Mouse (Mus musculus): Measurements from ENCODE around the gene Serping1. TPM values are rescaled to one million over a fixed set of nuclear protein-coding genes. Genes with fewer than 3 reads are reported as not detected.
A peak's percentile ranks its signal among the peaks of the same experiment; 100 is the strongest.

Gene Serping1
- polyA plus RNA-seq, 1 experiment from 2014 or later = 37.0 TPM

- Histone ChIP-seq H3K36me3 (no peaks in the 10 kb centered on the region), H3K4me1 (replicated peaks) (peaks cover 7% of the 10 kb centered on the region), H3K9ac (peak overlapping the region; percentile 76), H3K9me3 (no peaks in the 10 kb centered on the region), H3K27ac (replicated peaks) (0 out of 2 replicates have a peak overlapping the region, but pooled peaks have one; percentile 46), H3K27me3 (no peaks in the 10 kb centered on the region), H3K4me2 (peak overlapping the region; percentile 97), H3K4me3 (peak overlapping the region; percentile 58)
- WGBS = under 1% methylated on average over 16 of the region's 16 CpGs
- ATAC-seq (ENCODE audit: low read depth) = peak; percentile 62
Observed at GRCm38 (mm10) chr2:84799041-84799561, 23.9 kb upstream of the Serping1 start.

- H3K27ac ChIP-seq (replicated peaks) = 0 out of 2 replicates have a peak within 1 kb of the TSS, but pooled peaks have one; percentile 46
- no peaks in the 10 kb centered on the region for H3K9me3 ChIP-seq
- peak within 1 kb of the TSS; percentile 58 for H3K4me3 ChIP-seq
- H3K27me3 ChIP-seq = no peaks in the 10 kb centered on the region
- H3K4me2 ChIP-seq = peak within 1 kb of the TSS; percentile 97
- peak within 1 kb of the TSS; percentile 76 for H3K9ac ChIP-seq
- H3K36me3 ChIP-seq = no peaks in the 10 kb centered on the region
- WGBS = under 1% methylated on average over 21 of the region's 21 CpGs
- H3K4me1 ChIP-seq (replicated peaks) = peaks cover 7% of the 10 kb centered on the region
- peak; percentile 83 for ATAC-seq (ENCODE audit: low read depth)
Observed at GRCm38 (mm10) chr2:84798493-84798921, 23.3 kb upstream of the Serping1 start, which contains the start of gene Ube2l6. Ube2l6 (plus strand) TSS chr2:84798828.

GRCm38 (mm10) chr2:84797833-84798492, 22.7 kb upstream of the Serping1 start:
- H3K9me3 ChIP-seq = no peaks in the 10 kb centered on the region
- no peaks in the 10 kb centered on the region for H3K27me3 ChIP-seq
- peak; percentile 66 for ATAC-seq (ENCODE audit: low read depth)
- no peaks in the 10 kb centered on the region for H3K36me3 ChIP-seq
- 0 out of 2 replicates have a peak overlapping the region, but pooled peaks have one; percentile 46 for H3K27ac ChIP-seq (replicated peaks)
- WGBS = 9% methylated on average over 13 of the region's 13 CpGs
- H3K9ac ChIP-seq = peak overlapping the region; percentile 76
- H3K4me1 ChIP-seq (replicated peaks) = peaks cover 7% of the 10 kb centered on the region
- peak overlapping the region; percentile 58 for H3K4me3 ChIP-seq
- H3K4me2 ChIP-seq = peak overlapping the region; percentile 97

GRCm38 (mm10) chr2:84793871-84794270, 18.6 kb upstream of the Serping1 start:
- H3K4me1 ChIP-seq (replicated peaks) = peaks cover 3% of the 10 kb centered on the region
- H3K4me3 ChIP-seq = no peak overlapping the region
- H3K27me3 ChIP-seq = no peaks in the 10 kb centered on the region
- no peak for ATAC-seq (ENCODE audit: low read depth)
- no peak overlapping the region for H3K4me2 ChIP-seq
- no peaks in the 10 kb centered on the region for H3K36me3 ChIP-seq
- H3K9ac ChIP-seq = no peak overlapping the region
- H3K9me3 ChIP-seq = no peaks in the 10 kb centered on the region
- no peak overlapping the region for H3K27ac ChIP-seq (replicated peaks)
- 79% methylated on average over 3 of the region's 3 CpGs for WGBS

- no peak overlapping the region for H3K4me3 ChIP-seq
- WGBS = 85% methylated on average over 3 of the region's 3 CpGs
- H3K27me3 ChIP-seq = no peaks in the 10 kb centered on the region
- H3K36me3 ChIP-seq = no peaks in the 10 kb centered on the region
- ATAC-seq (ENCODE audit: low read depth) = no peak
- no peak overlapping the region for H3K27ac ChIP-seq (replicated peaks)
- H3K4me2 ChIP-seq = no peak overlapping the region
- peaks cover 3% of the 10 kb centered on the region for H3K4me1 ChIP-seq (replicated peaks)
- H3K9me3 ChIP-seq = no peaks in the 10 kb centered on the region
- H3K9ac ChIP-seq = no peak overlapping the region
Observed at GRCm38 (mm10) chr2:84793154-84793553, 17.9 kb upstream of the Serping1 start.

- H3K36me3 ChIP-seq = no peaks in the 10 kb centered on the region
- H3K9me3 ChIP-seq = no peaks in the 10 kb centered on the region
- 89% methylated on average over 3 of the region's 3 CpGs for WGBS
- H3K27ac ChIP-seq (replicated peaks) = no peak overlapping the region
- no peak overlapping the region for H3K4me3 ChIP-seq
- H3K27me3 ChIP-seq = no peaks in the 10 kb centered on the region
- ATAC-seq (ENCODE audit: low read depth) = no peak
- H3K4me1 ChIP-seq (replicated peaks) = no peaks in the 10 kb centered on the region
- no peak overlapping the region for H3K9ac ChIP-seq
- no peak overlapping the region for H3K4me2 ChIP-seq
Observed at GRCm38 (mm10) chr2:84792516-84792915, 17.3 kb upstream of the Serping1 start.

GRCm38 (mm10) chr2:84790418-84790817, 15.2 kb upstream of the Serping1 start:
- Histone ChIP-seq H3K4me2 (no peak overlapping the region), H3K4me3 (no peak overlapping the region), H3K27ac (replicated peaks) (no peak overlapping the region), H3K9me3 (no peaks in the 10 kb centered on the region), H3K4me1 (replicated peaks) (no peaks in the 10 kb centered on the region), H3K36me3 (no peaks in the 10 kb centered on the region), H3K9ac (no peak overlapping the region), H3K27me3 (no peaks in the 10 kb centered on the region)
- no peak for ATAC-seq (ENCODE audit: low read depth)
- 56% methylated on average over 9 of the region's 9 CpGs for WGBS

- Histone ChIP-seq H3K9me3 (no peaks in the 10 kb centered on the region), H3K9ac (no peak overlapping the region), H3K4me2 (no peak overlapping the region), H3K4me3 (no peak overlapping the region), H3K27me3 (no peaks in the 10 kb centered on the region), H3K36me3 (no peaks in the 10 kb centered on the region), H3K4me1 (replicated peaks) (no peaks in the 10 kb centered on the region), H3K27ac (replicated peaks) (no peak overlapping the region)
- ATAC-seq (ENCODE audit: low read depth) = no peak
- 81% methylated on average over 3 of the region's 3 CpGs for WGBS
Observed at GRCm38 (mm10) chr2:84788316-84788715, 13.1 kb upstream of the Serping1 start.

GRCm38 (mm10) chr2:84783840-84784566, 8.8 kb upstream of the Serping1 start:
- no peak for ATAC-seq (ENCODE audit: low read depth)
- Histone ChIP-seq H3K4me3 (no peak overlapping the region), H3K27me3 (no peaks in the 10 kb centered on the region), H3K4me2 (no peak overlapping the region), H3K4me1 (replicated peaks) (no peaks in the 10 kb centered on the region), H3K27ac (replicated peaks) (no peak overlapping the region), H3K9me3 (no peaks in the 10 kb centered on the region), H3K36me3 (no peaks in the 10 kb centered on the region), H3K9ac (no peak overlapping the region)
- WGBS = 81% methylated on average over 3 of the region's 3 CpGs

- H3K27me3 ChIP-seq = no peaks in the 10 kb centered on the region
- no peaks in the 10 kb centered on the region for H3K4me1 ChIP-seq (replicated peaks)
- ATAC-seq (ENCODE audit: low read depth) = no peak
- no peaks in the 10 kb centered on the region for H3K36me3 ChIP-seq
- no peak overlapping the region for H3K27ac ChIP-seq (replicated peaks)
- WGBS = 100% methylated on average over 1 of the region's 1 CpGs
- no peak overlapping the region for H3K9ac ChIP-seq
- no peaks in the 10 kb centered on the region for H3K9me3 ChIP-seq
- H3K4me3 ChIP-seq = no peak overlapping the region
- H3K4me2 ChIP-seq = no peak overlapping the region
Observed at GRCm38 (mm10) chr2:84783315-84783714, 8.1 kb upstream of the Serping1 start.

GRCm38 (mm10) chr2:84779210-84779609, 4.0 kb upstream of the Serping1 start:
- no peaks in the 10 kb centered on the region for H3K27me3 ChIP-seq
- ATAC-seq (ENCODE audit: low read depth) = no peak
- H3K9me3 ChIP-seq = no peaks in the 10 kb centered on the region
- no peak overlapping the region for H3K27ac ChIP-seq (replicated peaks)
- H3K36me3 ChIP-seq = no peaks in the 10 kb centered on the region
- WGBS = 65% methylated on average over 6 of the region's 6 CpGs
- no peak overlapping the region for H3K4me2 ChIP-seq
- H3K4me3 ChIP-seq = no peak overlapping the region
- H3K4me1 ChIP-seq (replicated peaks) = peaks cover 11% of the 10 kb centered on the region
- no peak overlapping the region for H3K9ac ChIP-seq

GRCm38 (mm10) chr2:84777706-84778105, 2.5 kb upstream of the Serping1 start:
- no peaks in the 10 kb centered on the region for H3K27me3 ChIP-seq
- no peak overlapping the region for H3K4me3 ChIP-seq
- H3K36me3 ChIP-seq = no peaks in the 10 kb centered on the region
- H3K27ac ChIP-seq (replicated peaks) = no peak overlapping the region
- 65% methylated on average over 3 of the region's 3 CpGs for WGBS
- ATAC-seq (ENCODE audit: low read depth) = no peak
- no peak overlapping the region for H3K9ac ChIP-seq
- no peak overlapping the region for H3K4me2 ChIP-seq
- H3K9me3 ChIP-seq = no peaks in the 10 kb centered on the region
- peaks cover 21% of the 10 kb centered on the region for H3K4me1 ChIP-seq (replicated peaks)

Measured in neural tube, embryonic 13.5 days (tissue).